Mouse (Mus musculus): ENCODE measurements around the gene Crot. TPM values are rescaled to one million over a fixed set of nuclear protein-coding genes. Genes with fewer than 3 reads are reported as not detected.

Crot gene
- polyA plus RNA-seq (2012; fragmentation: generic; extraction: Trizol), result 6.6 TPM

- no peak for TF ChIP-seq TCF12 (IDR thresholded peaks at IDR 0.05; ENCODE audit: insufficient read depth, poor library complexity, severe bottlenecking)
- TF ChIP-seq SRF (IDR thresholded peaks at IDR 0.05; ENCODE audit: control insufficient read depth, insufficient read length, low read depth), result no peak
- TF ChIP-seq REST (IDR thresholded peaks at IDR 0.05; ENCODE audit: insufficient read depth, insufficient read length), result no peak
- no peak for TF ChIP-seq MYOD1 (IDR thresholded peaks at IDR 0.05; ENCODE audit: control insufficient read depth in 1 of 3, insufficient read length in 2 of 3, low read depth in 2 of 3)
- TF ChIP-seq CEBPB (IDR thresholded peaks at IDR 0.05; ENCODE audit: insufficient read depth, poor library complexity, severe bottlenecking), result no peak
- TF ChIP-seq TCF3 (IDR thresholded peaks at IDR 0.05; ENCODE audit: insufficient read length, low read depth), result no peak
- no peak for TF ChIP-seq USF1 (IDR thresholded peaks at IDR 0.05; ENCODE audit: low read depth)
- no peak for TF ChIP-seq E2F4 (IDR thresholded peaks at IDR 0.05; ENCODE audit: insufficient read depth)
- TF ChIP-seq POLR2AphosphoS2 (IDR thresholded peaks at IDR 0.05; ENCODE audit: insufficient read length, low read depth), result peak; percentile 85
- TF ChIP-seq POLR2A (IDR thresholded peaks at IDR 0.05; ENCODE audit: insufficient read length, low read depth), result peak; percentile 91
- TF ChIP-seq MYOG (IDR thresholded peaks at IDR 0.05; ENCODE audit: control insufficient read depth in 1 of 3, insufficient read depth in 1 of 3, insufficient read length in 2 of 3, low read depth in 2 of 3), result no peak
- no peak for TF ChIP-seq MAX (IDR thresholded peaks at IDR 0.05; ENCODE audit: low read depth)
- peak within 1 kb of the TSS; percentile 74 for H3K4me3 ChIP-seq
- no peaks in the 10 kb centered on the region for H3K79me2 ChIP-seq (ENCODE audit: control insufficient read depth, insufficient read depth)
- peak within 1 kb of the TSS; percentile 78 for H3K4me2 ChIP-seq (ENCODE audit: low read depth)
- peak within 1 kb of the TSS; percentile 2 for H3ac ChIP-seq (ENCODE audit: control insufficient read depth, insufficient read length)
- H3K36me3 ChIP-seq (ENCODE audit: control insufficient read depth, insufficient read depth), result no peaks in the 10 kb centered on the region
- H3K27me3 ChIP-seq (ENCODE audit: control insufficient read depth, insufficient read depth, insufficient read length), result no peaks in the 10 kb centered on the region
These were observed at the start of gene Crot for GRCm38 (mm10) chr5:8996686-8997512. Gene Crot (minus strand): TSS chr5:8997324.

- H3K4me3 ChIP-seq, result no peak overlapping the region
- no peaks in the 10 kb centered on the region for H3K36me3 ChIP-seq (ENCODE audit: control insufficient read depth, insufficient read depth)
- TF ChIP-seq E2F4 (IDR thresholded peaks at IDR 0.05; ENCODE audit: insufficient read depth) (no peak), TCF3 (IDR thresholded peaks at IDR 0.05; ENCODE audit: insufficient read length, low read depth) (no peak), POLR2A (IDR thresholded peaks at IDR 0.05; ENCODE audit: insufficient read length, low read depth) (no peak), USF1 (IDR thresholded peaks at IDR 0.05; ENCODE audit: low read depth) (no peak), TCF12 (IDR thresholded peaks at IDR 0.05; ENCODE audit: insufficient read depth, poor library complexity, severe bottlenecking) (no peak), MYOG (IDR thresholded peaks at IDR 0.05; ENCODE audit: control insufficient read depth in 1 of 3, insufficient read depth in 1 of 3, insufficient read length in 2 of 3, low read depth in 2 of 3) (no peak), SRF (IDR thresholded peaks at IDR 0.05; ENCODE audit: control insufficient read depth, insufficient read length, low read depth) (no peak), REST (IDR thresholded peaks at IDR 0.05; ENCODE audit: insufficient read depth, insufficient read length) (no peak), MAX (IDR thresholded peaks at IDR 0.05; ENCODE audit: low read depth) (no peak), MYOD1 (IDR thresholded peaks at IDR 0.05; ENCODE audit: control insufficient read depth in 1 of 3, insufficient read length in 2 of 3, low read depth in 2 of 3) (no peak), POLR2AphosphoS2 (IDR thresholded peaks at IDR 0.05; ENCODE audit: insufficient read length, low read depth) (no peak), CEBPB (IDR thresholded peaks at IDR 0.05; ENCODE audit: insufficient read depth, poor library complexity, severe bottlenecking) (no peak)
- H3ac ChIP-seq (ENCODE audit: control insufficient read depth, insufficient read length), result no peak overlapping the region
- no peaks in the 10 kb centered on the region for H3K27me3 ChIP-seq (ENCODE audit: control insufficient read depth, insufficient read depth, insufficient read length)
- H3K4me2 ChIP-seq (ENCODE audit: low read depth), result no peak overlapping the region
- no peaks in the 10 kb centered on the region for H3K79me2 ChIP-seq (ENCODE audit: control insufficient read depth, insufficient read depth)
These were observed 48.8 kb upstream of the Crot start for GRCm38 (mm10) chr5:9045904-9046303.

GRCm38 (mm10) chr5:9044821-9045220 lies 47.7 kb upstream of the Crot start:
- no peaks in the 10 kb centered on the region for H3K27me3 ChIP-seq (ENCODE audit: control insufficient read depth, insufficient read depth, insufficient read length)
- H3K4me2 ChIP-seq (ENCODE audit: low read depth), result no peak overlapping the region
- H3K4me3 ChIP-seq, result no peak overlapping the region
- TF ChIP-seq MAX (IDR thresholded peaks at IDR 0.05; ENCODE audit: low read depth) (no peak), TCF12 (IDR thresholded peaks at IDR 0.05; ENCODE audit: insufficient read depth, poor library complexity, severe bottlenecking) (no peak), MYOG (IDR thresholded peaks at IDR 0.05; ENCODE audit: control insufficient read depth in 1 of 3, insufficient read depth in 1 of 3, insufficient read length in 2 of 3, low read depth in 2 of 3) (no peak), POLR2AphosphoS2 (IDR thresholded peaks at IDR 0.05; ENCODE audit: insufficient read length, low read depth) (no peak), CEBPB (IDR thresholded peaks at IDR 0.05; ENCODE audit: insufficient read depth, poor library complexity, severe bottlenecking) (no peak), SRF (IDR thresholded peaks at IDR 0.05; ENCODE audit: control insufficient read depth, insufficient read length, low read depth) (no peak), TCF3 (IDR thresholded peaks at IDR 0.05; ENCODE audit: insufficient read length, low read depth) (no peak), E2F4 (IDR thresholded peaks at IDR 0.05; ENCODE audit: insufficient read depth) (no peak), USF1 (IDR thresholded peaks at IDR 0.05; ENCODE audit: low read depth) (no peak), REST (IDR thresholded peaks at IDR 0.05; ENCODE audit: insufficient read depth, insufficient read length) (no peak), MYOD1 (IDR thresholded peaks at IDR 0.05; ENCODE audit: control insufficient read depth in 1 of 3, insufficient read length in 2 of 3, low read depth in 2 of 3) (no peak), POLR2A (IDR thresholded peaks at IDR 0.05; ENCODE audit: insufficient read length, low read depth) (no peak)
- no peaks in the 10 kb centered on the region for H3K79me2 ChIP-seq (ENCODE audit: control insufficient read depth, insufficient read depth)
- H3K36me3 ChIP-seq (ENCODE audit: control insufficient read depth, insufficient read depth), result no peaks in the 10 kb centered on the region
- no peak overlapping the region for H3ac ChIP-seq (ENCODE audit: control insufficient read depth, insufficient read length)

GRCm38 (mm10) chr5:9043582-9044267 lies 46.6 kb upstream of the Crot start:
- no peak for TF ChIP-seq TCF12 (IDR thresholded peaks at IDR 0.05; ENCODE audit: insufficient read depth, poor library complexity, severe bottlenecking)
- no peak for TF ChIP-seq MYOD1 (IDR thresholded peaks at IDR 0.05; ENCODE audit: control insufficient read depth in 1 of 3, insufficient read length in 2 of 3, low read depth in 2 of 3)
- no peak for TF ChIP-seq CEBPB (IDR thresholded peaks at IDR 0.05; ENCODE audit: insufficient read depth, poor library complexity, severe bottlenecking)
- TF ChIP-seq MAX (IDR thresholded peaks at IDR 0.05; ENCODE audit: low read depth), result no peak
- no peak for TF ChIP-seq E2F4 (IDR thresholded peaks at IDR 0.05; ENCODE audit: insufficient read depth)
- TF ChIP-seq SRF (IDR thresholded peaks at IDR 0.05; ENCODE audit: control insufficient read depth, insufficient read length, low read depth), result no peak
- no peak for TF ChIP-seq POLR2A (IDR thresholded peaks at IDR 0.05; ENCODE audit: insufficient read length, low read depth)
- no peak for TF ChIP-seq USF1 (IDR thresholded peaks at IDR 0.05; ENCODE audit: low read depth)
- no peak for TF ChIP-seq REST (IDR thresholded peaks at IDR 0.05; ENCODE audit: insufficient read depth, insufficient read length)
- no peak for TF ChIP-seq MYOG (IDR thresholded peaks at IDR 0.05; ENCODE audit: control insufficient read depth in 1 of 3, insufficient read depth in 1 of 3, insufficient read length in 2 of 3, low read depth in 2 of 3)
- Histone ChIP-seq H3ac (ENCODE audit: control insufficient read depth, insufficient read length) (no peak overlapping the region), H3K36me3 (ENCODE audit: control insufficient read depth, insufficient read depth) (no peaks in the 10 kb centered on the region), H3K27me3 (ENCODE audit: control insufficient read depth, insufficient read depth, insufficient read length) (no peaks in the 10 kb centered on the region), H3K79me2 (ENCODE audit: control insufficient read depth, insufficient read depth) (no peaks in the 10 kb centered on the region), H3K4me2 (ENCODE audit: low read depth) (no peak overlapping the region), H3K4me3 (no peak overlapping the region)

All from myocyte (in vitro differentiated cells).